Mouse (Mus musculus) left cerebral cortex, postnatal 36 days (tissue): ENCODE measurements around the gene Srebf2. TPM values are rescaled to one million over a fixed set of nuclear protein-coding genes. Genes with fewer than 3 reads are reported as not detected.

Source experiments
- DNase-seq, 2 experiments: peaks; one replicate each; pipeline ENCODE4 v3.0.0; 2021 to 2022; ENCODE audit warnings: low spot score in 2 of 2, mixed read lengths in 1 of 2
- intact Hi-C: fragments of 180-260 bp; cut with DNase I; formaldehyde crosslinking; loops from one replicate; pipeline ENCODE4 v1.15.1; 2025
- total RNA-seq, 2 experiments: library from RNA; stranded (reverse); gene quantifications; 2 replicates each; pipeline ENCODE4 v1.2.3; 2021

The Srebf2 gene
- total RNA-seq, 2 experiments from 2014 or later: 183 to 198 TPM

DNA sequence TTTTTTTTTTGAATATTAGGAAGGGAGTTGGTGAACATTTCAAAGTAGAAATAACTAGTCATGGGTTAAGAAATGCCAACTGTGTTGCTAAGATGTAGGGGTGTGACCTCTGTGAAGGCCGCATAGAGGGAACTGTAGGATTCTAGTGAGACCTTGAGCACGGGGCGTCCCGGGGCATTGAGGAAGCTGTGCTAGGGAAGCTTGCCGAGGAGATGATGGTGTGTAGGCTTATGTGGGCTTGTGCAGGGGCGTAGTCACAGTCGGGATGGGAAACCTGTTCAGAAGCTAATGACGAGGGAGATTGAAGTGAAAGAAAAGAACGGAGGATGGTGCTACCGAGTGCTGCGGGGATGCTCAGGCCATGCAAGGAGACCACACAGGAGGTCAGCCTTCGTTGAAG is 5.0 kb downstream of the Srebf2 start:
- intact Hi-C loops: no loop called here
- no peak for DNase-seq

DNA sequence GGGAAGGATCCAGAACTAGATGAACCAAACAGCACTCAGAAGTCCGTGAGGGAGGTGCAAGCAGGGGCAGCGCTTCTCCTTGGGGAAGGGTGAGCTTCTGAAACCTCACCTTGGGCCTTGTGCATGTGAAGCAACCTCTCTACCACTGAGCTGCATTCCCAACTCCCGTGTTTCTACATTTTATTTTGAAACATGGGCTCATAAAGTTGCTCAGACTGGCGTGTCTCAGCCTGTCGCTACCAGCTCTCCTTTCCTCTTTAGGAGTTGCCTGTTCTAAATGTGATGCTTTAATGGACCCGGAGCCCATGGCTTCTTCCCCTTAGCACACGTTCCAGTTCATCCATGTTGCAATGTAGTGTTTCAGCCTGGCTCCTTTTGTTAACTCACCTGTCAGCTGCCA is 5.5 kb downstream of the Srebf2 start:
- intact Hi-C loops: no loop called here
- DNase-seq: no peak

DNA sequence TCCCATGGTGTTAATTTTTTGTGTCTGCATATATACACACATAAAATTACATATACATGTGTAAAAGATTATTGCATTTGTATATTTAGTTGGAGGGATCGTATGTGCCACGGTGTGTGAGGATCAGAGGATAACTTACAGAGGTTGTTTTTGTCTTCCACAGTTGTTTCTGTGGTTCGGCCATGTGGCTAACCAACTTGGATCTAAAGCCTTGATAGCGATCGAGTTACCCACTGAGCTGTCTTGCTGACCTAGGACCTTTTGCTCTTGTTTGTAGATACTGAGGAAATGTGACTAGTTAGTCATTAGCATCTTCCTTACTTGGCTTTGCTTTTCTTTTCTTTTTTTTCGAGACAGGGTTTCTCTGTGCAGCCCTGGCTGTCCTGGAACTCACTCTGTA is 9.3 kb downstream of the Srebf2 start:
- intact Hi-C loops: no loop called here
- DNase-seq: no peak

DNA sequence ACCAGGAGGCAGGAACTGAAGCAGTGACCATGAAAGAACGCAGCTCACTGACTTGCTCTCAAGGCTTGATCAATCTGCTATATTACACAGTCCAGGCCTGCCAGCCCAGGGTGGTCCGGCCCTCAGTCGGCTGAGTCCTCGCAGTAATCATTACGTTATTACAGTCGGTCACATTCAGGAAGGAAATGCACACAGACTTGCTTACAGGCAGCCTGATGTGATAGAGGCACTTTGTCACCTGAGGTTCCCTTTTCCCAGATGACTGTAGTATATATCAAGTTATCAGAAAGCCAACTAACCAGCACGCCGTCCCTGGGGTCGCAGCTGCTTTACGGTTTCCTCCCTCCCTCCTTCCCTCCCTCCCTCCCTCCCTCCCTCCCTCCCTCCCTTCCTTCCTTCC is 9.9 kb downstream of the Srebf2 start:
- intact Hi-C loops: no loop called here
- no peak for DNase-seq

DNA sequence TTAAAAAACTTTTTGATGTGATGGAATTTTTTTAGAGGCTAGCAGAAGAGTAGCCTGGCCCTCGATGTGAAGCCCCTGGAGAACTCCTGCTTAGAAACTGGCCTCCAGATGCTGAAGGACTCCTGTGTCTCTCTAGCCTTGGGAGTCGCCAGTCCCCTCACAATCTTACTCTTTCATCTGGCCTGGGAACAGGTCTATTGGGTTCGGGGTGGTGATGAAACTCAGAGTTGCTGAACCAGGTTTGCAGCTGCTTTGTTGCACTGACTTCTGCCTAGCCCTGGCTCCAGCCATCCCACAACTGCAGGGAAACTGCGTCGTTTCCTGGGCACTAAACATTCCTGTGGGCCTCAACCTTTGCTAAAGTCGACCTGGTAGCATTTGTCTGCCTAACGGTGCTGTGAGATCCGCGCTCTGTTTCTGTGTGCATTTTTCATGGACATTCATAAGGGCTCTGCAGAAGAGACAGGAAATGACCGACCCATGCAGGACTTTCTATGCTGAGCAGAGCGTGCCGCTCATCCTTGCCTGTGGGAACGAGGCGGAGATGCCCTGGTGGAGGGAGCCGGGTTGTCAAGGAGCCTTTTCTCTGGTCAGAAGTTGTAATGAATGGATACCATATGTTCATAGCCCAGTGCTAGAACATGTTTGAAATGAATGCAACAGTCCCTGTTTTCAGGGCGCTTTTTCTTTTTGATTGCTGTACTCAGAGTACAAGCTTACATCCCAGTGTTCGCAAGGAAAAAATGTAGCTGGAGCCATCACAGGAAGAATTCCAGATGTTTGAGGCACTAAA is 11.5 kb downstream of the Srebf2 start:
- no peak for DNase-seq
- intact Hi-C loops: no loop called here

DNA sequence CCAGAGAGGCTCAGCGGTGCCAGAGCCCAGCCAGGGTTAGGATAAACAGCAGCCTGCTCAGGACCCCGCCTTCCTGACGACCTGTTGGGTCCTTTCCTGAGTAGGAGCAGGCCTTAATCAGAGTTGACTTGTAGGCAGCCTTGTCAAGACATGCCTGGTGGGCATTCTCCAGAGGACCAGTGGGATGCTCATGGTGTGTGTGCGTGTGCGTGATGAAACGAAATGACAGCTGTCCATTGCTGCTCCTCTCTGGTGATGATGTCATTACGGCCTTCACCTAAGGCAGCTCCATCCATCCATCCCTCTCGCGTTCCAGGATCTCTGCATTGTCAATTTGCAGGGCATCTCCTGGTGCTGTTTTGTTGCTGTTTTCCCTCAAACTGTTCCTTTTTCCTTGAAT is 12.5 kb downstream of the Srebf2 start:
- DNase-seq: no peak
- intact Hi-C loops: no loop called here

DNA sequence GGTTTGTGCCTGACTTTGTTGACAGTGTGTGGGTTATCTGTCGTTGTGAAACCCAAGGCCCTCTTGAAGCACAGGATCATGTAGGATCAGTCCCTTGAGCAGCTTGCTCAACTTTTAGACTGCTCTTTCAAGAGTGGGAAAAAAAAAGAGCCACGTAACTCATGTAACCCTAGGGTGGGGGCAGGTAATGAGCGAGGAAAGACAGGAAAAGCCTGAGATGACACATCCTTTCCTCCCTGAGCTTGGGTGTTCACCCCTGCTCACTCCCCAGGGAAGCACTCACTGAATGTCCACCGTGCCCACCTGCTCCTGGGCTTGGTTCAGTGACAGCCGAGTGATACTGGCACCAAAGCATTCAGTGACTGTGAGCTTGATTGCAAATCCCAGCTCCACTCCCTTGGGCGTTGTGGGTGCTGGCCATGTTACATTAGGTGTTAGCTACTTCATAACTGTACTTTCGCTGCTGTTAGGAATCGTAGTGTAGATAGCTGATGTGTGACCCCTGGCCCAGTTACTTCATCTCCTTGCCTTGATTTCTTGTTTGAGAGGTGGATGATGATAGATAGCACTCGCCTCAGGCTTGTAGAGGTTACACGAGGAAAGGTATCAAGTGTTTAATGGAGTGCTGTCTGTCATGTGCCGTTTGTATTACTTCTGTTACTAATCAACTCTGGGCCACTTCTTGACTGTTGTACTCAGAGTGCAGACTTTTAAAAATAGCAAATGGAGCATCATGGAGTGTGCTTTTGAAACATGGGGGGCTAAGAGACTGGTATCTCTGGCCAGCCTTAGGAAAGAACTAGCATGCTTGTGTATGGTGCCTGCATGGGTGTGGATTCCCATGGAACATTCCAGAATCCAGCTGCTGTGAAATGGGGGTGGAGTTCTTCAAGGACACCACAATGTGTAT is 14.0 kb downstream of the Srebf2 start:
- no peak for DNase-seq
- intact Hi-C loops: no loop called here

DNA sequence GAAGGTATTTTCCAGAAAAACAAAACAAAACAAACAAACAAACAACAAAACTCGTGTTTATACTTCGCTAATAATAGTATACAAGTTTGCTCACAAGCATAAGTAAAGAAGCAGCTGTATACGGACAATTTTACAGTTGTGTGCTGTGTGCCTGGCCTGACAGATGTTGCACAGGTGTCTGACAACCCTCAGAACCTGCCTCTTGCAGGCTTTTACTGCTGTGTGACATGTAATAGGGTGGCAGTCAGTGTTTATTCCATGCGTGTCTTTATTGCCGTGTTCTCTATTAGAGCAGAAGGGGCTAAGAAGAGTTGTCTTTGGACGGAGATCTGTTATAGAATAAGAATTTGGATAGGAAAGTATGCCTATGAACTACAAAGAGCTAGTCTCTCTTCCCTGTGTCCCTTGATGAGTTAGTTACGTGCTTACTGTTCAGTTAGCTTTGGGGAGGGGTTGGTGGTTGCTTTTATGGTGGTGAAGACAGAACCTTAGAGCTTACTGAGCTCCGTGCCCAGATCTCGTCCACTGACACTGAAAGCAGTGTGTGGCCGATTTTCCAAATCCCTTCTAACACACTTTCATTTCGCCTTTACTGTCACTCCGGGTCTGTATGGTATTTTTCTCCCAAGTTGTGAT is 15.1 kb downstream of the Srebf2 start:
- intact Hi-C loops: no loop called here
- DNase-seq: no peak

DNA sequence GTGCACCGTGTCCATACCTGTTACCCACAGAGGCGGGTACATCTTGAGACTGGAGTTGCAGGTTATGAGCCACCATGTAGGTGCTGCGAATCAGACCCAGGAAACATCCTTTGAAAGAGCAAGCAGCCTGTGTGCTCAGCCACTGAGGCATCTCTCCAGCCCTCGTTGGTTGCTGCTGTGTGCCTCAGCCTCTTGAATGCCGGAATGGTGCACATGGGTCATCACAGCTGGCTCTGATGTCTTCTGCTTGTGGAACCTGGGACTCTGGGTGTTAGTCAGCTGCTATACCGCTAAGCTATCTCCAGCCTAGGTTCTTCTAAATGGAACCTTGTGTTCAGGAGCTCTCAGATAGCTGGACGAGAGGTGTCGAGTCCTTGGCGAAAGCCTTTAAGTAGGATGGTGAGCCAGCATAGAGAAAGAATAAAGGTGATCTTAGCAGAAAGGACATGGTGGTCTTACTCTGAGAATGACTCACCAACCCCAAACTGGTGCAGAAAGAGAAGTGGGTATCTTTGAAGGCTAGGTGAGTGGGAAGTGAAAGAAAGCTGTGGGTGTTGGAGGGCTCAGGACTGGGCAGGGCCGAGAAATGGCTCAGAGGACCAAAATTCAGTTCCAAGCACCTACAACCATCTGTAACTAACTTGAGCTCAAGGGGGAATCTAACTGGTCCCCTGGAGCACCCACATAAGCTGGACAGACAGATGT is 16.5 kb downstream of the Srebf2 start:
- intact Hi-C loops: no loop called here

DNA sequence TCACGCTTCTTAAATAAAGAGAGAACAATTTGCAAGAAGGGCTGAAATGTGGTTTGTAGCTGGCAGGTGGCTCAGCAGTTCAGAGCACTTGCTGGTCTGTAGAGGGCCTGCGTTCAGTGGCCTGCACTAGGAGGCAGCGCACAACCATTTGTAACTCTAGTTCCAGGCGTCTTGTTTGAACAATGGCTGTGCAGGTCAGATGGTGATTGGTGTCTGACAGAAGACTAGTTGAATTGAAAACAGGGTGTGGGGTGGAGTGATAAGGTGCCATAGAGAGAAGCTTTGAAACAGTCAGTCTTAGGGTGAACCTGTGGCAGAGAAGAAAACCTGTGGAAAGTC is 17.0 kb downstream of the Srebf2 start:
- intact Hi-C loops: no loop called here

More for the DNA sequence above, 16.5 kb downstream of the Srebf2 start:
- no peak for DNase-seq

DNA sequence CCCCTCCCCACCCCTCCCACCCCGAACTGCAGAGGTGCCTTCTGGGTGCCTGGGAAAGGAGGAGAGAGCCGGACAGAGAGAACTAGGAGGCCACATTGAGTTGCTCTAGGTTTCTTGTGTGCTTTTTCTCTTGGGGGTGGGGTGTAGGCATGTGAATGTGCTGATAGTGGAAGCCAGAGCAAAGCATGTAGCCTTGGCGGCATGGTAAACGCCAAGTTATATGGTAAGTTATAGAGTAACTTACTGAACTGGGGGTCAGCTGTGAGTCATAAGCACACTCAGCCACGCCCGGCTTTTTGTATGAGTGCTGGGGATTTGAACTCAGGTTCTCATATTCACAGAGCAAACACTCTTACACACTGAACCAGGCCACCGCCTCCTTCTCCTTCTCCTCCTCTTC is 17.5 kb downstream of the Srebf2 start:
- DNase-seq: no peak
- intact Hi-C loops: no loop called here

More for the DNA sequence above, 17.0 kb downstream of the Srebf2 start:
- DNase-seq: no peak

DNA sequence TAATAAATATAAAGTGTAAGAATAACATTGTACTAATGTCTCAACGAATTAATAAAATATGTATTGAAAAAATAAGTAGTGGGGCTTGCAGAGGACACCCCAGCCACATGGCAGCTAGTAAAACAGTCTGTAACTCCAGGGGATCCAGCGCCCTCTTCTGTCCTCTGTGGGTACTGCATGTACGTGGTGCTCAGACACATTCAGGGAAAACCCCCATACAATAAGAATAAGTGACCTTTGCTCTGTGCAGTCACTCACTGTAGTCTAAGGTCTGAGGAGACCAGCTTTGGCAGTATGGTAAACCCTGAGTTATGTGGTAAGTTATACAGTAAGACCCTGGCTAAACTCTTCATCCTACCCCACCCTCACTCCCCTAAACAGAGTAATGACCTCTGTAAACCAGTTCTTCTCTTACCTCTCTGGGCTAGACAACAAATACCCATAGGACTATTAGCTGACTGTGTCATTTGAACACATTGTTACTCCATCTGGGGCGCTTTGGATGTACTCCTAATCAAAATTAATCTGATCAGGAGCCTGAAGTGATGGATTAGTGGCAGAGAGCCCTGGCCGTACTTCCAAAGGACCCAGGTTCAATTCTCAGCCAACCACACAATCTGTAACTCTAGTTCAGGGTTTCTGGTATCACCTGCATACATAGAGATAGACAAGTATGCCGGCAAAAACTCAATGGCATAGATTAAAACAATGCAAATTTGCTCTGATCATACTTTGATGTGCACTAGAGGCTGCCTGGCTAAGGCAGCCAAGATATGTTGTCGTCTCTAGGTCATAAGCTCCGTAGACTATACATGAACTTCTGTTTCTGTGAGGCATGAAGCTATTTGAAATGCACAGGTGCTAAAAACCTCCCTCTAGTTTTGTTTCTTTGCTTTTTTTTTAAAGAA is 18.6 kb downstream of the Srebf2 start:
- peak; percentile 56 to 65 for DNase-seq
- intact Hi-C loops: no loop called here

DNA sequence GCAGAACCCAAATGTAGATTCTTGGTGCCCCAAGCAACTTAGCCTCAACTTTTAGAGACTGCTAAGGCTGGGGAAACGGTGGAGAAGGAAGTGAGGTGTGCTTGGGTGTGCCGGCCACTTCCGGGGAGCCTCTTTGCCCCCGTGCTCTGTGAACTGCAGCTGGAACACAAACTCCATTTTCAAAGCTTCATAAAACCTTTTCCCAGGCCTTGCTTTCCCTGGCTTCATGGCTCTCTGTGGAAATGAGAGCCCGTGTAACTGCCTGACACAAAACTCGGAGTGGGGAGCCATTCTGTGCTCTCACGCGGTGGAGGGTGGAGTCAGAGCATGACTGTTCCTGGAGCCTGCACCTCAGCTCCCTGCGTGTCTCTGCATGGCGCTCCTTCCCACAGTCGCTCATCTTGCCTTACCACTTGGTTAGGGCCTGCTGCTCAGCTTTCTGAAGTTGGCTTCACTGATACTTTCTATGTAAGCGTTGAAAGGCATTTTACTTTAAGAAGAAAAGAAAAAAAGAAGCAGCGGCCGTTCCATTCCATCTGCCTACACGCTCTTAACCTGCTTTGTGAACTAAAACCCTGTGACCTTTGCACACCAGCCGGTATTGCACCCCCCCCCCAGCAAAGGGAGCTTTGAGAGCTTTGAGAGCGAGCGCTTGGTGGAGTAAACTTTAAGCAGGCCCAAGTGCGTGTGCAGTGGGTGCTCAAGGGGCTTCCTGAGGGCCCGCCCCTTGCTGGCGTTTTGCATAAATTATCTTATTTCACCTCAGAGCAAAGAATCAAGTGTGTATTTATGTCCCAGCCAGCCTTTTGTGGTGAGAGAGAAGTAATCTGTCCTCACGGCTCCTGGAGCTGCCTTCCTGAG is 19.5 kb downstream of the Srebf2 start:
- intact Hi-C loops: no loop called here
- no peak for DNase-seq

DNA sequence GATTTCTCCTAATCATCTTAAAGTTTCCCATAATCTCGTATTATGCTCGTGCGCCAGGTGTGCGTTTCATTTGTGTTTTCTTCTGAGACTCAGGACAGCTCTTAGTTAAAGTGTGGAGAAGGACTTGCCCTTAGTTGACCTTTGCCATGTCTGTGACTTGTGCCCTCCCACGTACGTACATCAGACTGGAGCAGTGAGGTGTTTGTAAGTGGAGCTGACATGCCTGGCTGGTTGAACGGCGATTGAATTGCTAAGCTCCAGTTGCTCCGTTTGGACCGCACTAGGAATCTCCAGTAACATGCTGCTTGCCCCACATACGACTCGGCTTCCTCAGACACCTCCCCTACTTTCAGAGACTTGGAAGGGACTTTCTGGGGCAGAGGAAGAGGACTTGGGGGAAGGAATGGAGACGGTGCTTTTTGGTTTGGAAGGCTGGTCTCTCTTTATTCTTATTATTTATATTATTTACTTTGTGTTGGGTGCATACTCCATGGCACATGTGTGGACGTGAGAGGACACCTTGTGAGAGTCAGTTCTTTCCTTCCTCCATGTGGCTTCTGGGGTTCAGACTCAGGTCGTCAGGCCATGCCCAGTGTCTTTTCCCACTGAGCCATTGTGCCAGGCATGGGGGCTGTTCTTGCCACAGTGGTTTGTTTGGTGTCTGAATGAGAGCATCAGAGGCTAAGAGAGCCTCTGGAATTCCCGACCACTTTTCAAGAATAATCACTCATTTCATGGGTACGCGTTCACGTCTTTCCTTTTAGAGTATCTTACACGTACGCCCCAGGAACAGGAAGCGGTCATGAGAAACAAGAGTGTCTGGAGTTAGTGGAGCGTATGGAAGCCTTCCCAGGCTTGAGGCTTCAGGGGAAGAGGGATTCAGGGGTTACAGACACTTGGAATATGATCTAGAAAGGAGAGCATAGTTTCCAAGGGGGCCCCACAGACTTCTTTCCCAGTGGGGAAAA is 20.5 kb downstream of the Srebf2 start:
- intact Hi-C loops: no loop called here
- no peak for DNase-seq

DNA sequence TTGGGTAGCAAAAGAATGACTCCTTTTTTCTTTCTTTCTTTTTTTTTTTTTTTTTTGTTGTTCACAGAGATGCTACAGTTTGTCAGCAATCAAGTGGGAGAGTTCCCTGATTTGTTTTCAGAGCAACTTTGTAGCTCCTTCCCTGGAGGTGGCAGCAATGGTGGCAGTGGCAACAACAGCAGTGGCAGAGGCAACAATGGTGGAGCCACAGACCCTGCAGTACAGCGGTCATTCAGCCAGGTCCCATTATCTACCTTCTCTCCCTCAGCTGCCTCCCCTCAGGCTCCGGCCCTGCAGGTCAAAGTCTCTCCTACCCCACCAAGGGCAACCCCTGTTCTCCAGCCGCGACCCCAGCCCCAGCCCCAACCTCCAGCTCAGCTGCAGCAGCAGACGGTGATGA is 22.7 kb downstream of the Srebf2 start:
- intact Hi-C loops: no loop called here
- DNase-seq: no peak

DNA sequence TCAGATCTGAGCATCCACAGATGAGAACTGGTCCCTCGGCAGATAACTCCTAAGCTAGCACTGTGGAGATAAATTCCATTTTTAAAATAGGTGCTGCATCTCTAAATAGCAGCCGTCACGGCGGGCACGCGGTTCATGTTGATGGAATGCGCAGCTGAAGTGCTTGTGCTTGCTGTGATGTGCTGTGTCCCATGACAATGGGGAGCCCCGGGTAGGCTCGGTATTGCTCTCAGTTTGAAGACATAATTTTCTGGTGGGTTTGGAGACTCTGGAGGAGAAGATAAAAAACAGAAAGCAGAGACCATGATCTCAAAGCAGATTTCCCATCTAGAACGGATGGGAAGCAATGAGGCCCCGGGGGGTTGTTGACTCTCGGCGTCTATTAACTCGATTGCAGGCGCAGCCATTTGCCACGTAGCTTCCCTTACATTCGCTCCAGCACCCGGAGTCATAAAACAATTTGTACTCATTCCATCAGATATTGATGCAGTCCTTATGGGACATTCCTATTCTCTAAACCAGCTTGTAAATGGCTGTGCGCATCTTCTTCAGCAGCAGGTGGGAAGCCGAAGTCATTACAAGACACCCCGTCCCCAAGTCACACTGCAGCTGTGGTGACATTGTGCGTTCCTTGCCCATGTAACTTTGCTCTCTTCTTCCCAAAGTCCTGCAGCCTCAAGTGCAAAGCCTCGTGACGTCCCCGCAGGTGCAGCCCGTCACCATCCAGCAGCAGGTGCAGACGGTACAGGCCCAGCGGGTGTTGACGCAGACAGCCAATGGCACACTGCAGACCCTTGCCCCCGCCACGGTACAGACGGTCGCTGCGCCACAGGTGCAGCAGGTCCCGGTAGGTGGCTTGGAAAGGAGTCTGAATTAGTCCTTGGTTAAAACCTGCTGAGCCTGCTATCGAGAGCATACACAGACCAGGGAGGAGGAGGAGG is 23.7 kb downstream of the Srebf2 start:
- DNase-seq: no peak
- intact Hi-C loops: no loop called here
